Mouse (Mus musculus): ENCODE data around the gene Lrrc4c. TPM values are rescaled to one million over a fixed set of nuclear protein-coding genes. Genes with fewer than 3 reads are reported as not detected.

Gene Lrrc4c
- total RNA-seq, 1 experiment from 2014 or later: not detected

DNA sequence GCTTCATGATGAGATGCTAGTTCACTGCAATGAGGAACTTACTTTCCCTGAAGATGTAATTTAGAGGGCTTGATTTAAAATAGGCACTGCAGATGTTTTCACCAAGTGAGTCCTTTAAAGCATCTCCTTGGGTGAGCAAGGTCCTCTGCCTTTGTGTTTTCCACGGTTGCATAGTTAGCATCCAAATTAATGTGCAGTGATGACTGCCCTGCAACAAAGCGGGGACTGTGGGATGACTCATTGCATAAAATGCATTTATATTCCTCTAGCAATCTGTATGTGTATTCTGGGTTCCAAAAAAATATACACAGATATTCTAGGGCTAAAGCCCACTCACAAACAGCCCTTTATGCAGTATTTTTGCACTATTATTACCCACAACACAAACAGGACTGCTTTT lies 1263.2 kb downstream of the Lrrc4c start:
- ATAC-seq (replicated peaks in 1 of 2; ENCODE audit: insufficient read depth in 1 of 2, low FRiP score in 2 of 2, low TSS enrichment in 1 of 2, low read depth in 1 of 2, poor library complexity in 2 of 2, severe bottlenecking in 2 of 2): no peak

- ATAC-seq (replicated peaks in 1 of 2; ENCODE audit: insufficient read depth in 1 of 2, low FRiP score in 2 of 2, low TSS enrichment in 1 of 2, low read depth in 1 of 2, poor library complexity in 2 of 2, severe bottlenecking in 2 of 2): no peak
Observed at GRCm38 (mm10) chr2:97586322-97586721, 1268.4 kb downstream of the Lrrc4c start.

- ATAC-seq (replicated peaks in 1 of 2; ENCODE audit: insufficient read depth in 1 of 2, low FRiP score in 2 of 2, low TSS enrichment in 1 of 2, low read depth in 1 of 2, poor library complexity in 2 of 2, severe bottlenecking in 2 of 2): no peak
Observed at GRCm38 (mm10) chr2:97590563-97590962, 1272.6 kb downstream of the Lrrc4c start.

DNA sequence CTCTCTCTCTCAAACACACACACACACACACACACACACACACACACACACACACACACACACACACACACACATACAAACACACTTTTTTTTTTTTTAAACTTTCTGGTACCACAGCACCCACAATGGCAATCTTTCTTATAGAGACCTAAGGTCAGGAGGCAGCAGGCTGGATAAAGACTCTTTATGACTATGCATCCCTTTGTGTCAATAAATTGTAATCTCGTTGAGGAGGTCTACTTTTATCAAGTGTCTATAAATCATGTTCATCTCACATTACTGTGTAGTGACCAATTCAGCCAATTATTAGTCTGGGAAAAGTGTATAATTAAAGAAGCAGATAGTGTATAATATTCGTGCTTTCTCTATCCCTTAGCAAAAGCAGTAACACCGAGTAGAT lies 1286.2 kb downstream of the Lrrc4c start:
- ATAC-seq (replicated peaks in 1 of 2; ENCODE audit: insufficient read depth in 1 of 2, low FRiP score in 2 of 2, low TSS enrichment in 1 of 2, low read depth in 1 of 2, poor library complexity in 2 of 2, severe bottlenecking in 2 of 2): no peak

DNA sequence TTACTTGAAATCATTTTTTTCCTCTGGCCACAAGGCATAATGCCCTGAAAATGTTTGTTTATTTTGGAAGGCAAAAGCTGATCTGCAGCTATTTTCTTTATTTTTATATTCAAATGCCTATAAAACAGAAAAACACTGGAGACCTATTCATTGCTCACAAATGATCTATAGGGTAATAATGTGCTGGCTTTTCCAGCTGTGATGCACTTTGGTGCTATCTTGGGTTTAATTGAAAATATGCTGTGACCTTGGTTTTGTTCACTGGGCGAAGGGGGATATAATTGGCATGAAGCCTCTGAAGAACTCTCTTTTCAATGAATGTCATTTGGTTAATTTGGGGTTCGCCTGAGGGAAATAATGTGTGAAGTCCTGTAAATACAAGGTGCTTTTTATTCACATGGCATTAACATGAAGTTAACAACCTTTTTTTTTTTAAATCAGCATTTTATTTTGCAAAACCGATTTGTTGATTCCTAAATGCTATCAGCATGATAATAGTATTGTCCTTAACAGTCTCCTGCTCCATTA lies 1286.8 kb downstream of the Lrrc4c start:
- ATAC-seq (replicated peaks in 1 of 2; ENCODE audit: insufficient read depth in 1 of 2, low FRiP score in 2 of 2, low TSS enrichment in 1 of 2, low read depth in 1 of 2, poor library complexity in 2 of 2, severe bottlenecking in 2 of 2): no peak

DNA sequence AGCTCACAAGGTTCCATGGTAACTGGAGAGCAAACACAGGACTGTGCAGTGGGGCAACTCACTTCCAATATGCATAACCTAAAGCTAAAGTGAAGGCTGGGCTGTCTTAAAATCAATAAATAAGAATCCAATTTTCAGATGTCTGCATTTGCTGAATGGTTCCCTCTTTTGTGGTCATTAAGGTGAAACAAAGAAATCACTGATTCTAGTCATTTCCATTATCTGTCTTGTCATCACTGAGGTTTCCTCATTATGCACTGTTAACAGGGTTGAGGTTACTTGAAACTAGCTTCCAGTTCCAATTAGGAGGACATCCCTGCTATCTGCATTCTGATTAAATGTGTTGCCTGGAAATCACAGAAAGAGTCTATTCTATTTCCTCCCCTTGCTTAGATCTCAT lies 1291.5 kb downstream of the Lrrc4c start:
- ATAC-seq (replicated peaks in 1 of 2; ENCODE audit: insufficient read depth in 1 of 2, low FRiP score in 2 of 2, low TSS enrichment in 1 of 2, low read depth in 1 of 2, poor library complexity in 2 of 2, severe bottlenecking in 2 of 2): no peak

- ATAC-seq (replicated peaks in 1 of 2; ENCODE audit: insufficient read depth in 1 of 2, low FRiP score in 2 of 2, low TSS enrichment in 1 of 2, low read depth in 1 of 2, poor library complexity in 2 of 2, severe bottlenecking in 2 of 2): no peak
Observed at GRCm38 (mm10) chr2:97610566-97610965, 1292.6 kb downstream of the Lrrc4c start.

DNA sequence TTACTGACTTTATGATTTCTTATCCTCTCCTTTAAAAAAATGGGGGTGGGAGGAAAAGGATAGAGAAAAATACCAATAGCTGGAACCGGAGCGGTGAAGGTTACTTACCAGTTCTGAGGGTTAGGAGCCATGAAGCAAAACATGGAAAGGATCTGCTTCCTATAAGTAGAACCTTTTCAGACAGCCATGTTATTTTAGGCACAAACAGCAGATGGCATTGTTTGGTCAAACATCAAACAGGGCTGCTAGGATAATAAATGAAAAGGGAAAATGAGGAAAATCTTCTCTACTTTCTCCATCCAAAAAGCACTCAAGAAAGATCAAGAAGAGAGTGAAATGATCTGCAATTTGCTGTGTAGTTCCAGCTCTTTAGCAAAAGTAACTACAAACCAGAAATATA lies 1296.8 kb downstream of the Lrrc4c start:
- ATAC-seq (replicated peaks in 1 of 2; ENCODE audit: insufficient read depth in 1 of 2, low FRiP score in 2 of 2, low TSS enrichment in 1 of 2, low read depth in 1 of 2, poor library complexity in 2 of 2, severe bottlenecking in 2 of 2): no peak

DNA sequence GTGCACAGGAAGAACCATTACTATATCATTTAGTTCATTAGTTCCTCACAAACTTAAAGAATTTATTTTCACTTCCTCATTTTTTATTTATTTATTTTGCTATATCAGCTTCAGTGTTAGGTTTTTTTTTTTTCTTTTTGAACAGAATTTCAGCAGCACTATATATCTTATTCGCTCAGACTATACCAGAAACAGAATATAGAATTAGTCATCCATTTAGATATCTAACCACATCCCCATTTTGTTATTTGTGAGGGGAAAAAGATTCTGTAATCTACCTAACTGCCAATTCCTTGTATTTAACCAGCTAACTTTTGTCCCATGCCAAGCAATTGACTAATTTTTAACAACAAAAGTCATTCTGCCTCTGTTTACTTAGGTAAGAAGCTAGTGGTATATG lies 1300.6 kb downstream of the Lrrc4c start:
- ATAC-seq (replicated peaks in 1 of 2; ENCODE audit: insufficient read depth in 1 of 2, low FRiP score in 2 of 2, low TSS enrichment in 1 of 2, low read depth in 1 of 2, poor library complexity in 2 of 2, severe bottlenecking in 2 of 2): no peak

GRCm38 (mm10) chr2:97639941-97640340 lies 1322.0 kb downstream of the Lrrc4c start:
- ATAC-seq (replicated peaks in 1 of 2; ENCODE audit: insufficient read depth in 1 of 2, low FRiP score in 2 of 2, low TSS enrichment in 1 of 2, low read depth in 1 of 2, poor library complexity in 2 of 2, severe bottlenecking in 2 of 2): no peak

GRCm38 (mm10) chr2:97641661-97642060 lies 1323.7 kb downstream of the Lrrc4c start:
- no peak for ATAC-seq (replicated peaks in 1 of 2; ENCODE audit: insufficient read depth in 1 of 2, low FRiP score in 2 of 2, low TSS enrichment in 1 of 2, low read depth in 1 of 2, poor library complexity in 2 of 2, severe bottlenecking in 2 of 2)

GRCm38 (mm10) chr2:97652711-97653110 lies 1334.7 kb downstream of the Lrrc4c start:
- ATAC-seq (replicated peaks in 1 of 2; ENCODE audit: insufficient read depth in 1 of 2, low FRiP score in 2 of 2, low TSS enrichment in 1 of 2, low read depth in 1 of 2, poor library complexity in 2 of 2, severe bottlenecking in 2 of 2): no peak
